Mouse (Mus musculus): Measurements from ENCODE around the gene Ano8.

The Ano8 gene

GRCm38 (mm10) chr8:71470146-71470912 is 15.4 kb downstream of the Ano8 start:
- DNase-seq, result no peak

- peak; percentile 81 for DNase-seq
Measured at GRCm38 (mm10) chr8:71469411-71469810, 16.4 kb downstream of the Ano8 start.

- peak; percentile 100 for DNase-seq
Measured at GRCm38 (mm10) chr8:71468916-71469315, 16.8 kb downstream of the Ano8 start, which contains the start of gene Dda1. Dda1 (plus strand) TSS chr8:71469199.

- no peak for DNase-seq
Measured at GRCm38 (mm10) chr8:71468001-71468400, 17.8 kb downstream of the Ano8 start.

GRCm38 (mm10) chr8:71467201-71467600 is 18.6 kb downstream of the Ano8 start:
- DNase-seq, result no peak

- DNase-seq, result no peak
Measured at GRCm38 (mm10) chr8:71466198-71466597, 19.6 kb downstream of the Ano8 start.

- no peak for DNase-seq
Measured at GRCm38 (mm10) chr8:71465733-71466132, 20.0 kb downstream of the Ano8 start.

GRCm38 (mm10) chr8:71464513-71465500 is 21.0 kb downstream of the Ano8 start, which contains the start of gene Mrpl34:
Mrpl34 (plus strand) TSS chr8:71464959.
- peak; percentile 98 for DNase-seq

GRCm38 (mm10) chr8:71463188-71464033 is 22.4 kb downstream of the Ano8 start, which contains the start of gene Abhd8:
Abhd8 (minus strand) TSS chr8:71463655.
- peak; percentile 98 for DNase-seq

- DNase-seq, result peak; percentile 60
Measured at GRCm38 (mm10) chr8:71462786-71463185, 23.0 kb downstream of the Ano8 start.

GRCm38 (mm10) chr8:71462191-71462590 is 23.6 kb downstream of the Ano8 start:
- no peak for DNase-seq

- DNase-seq, result no peak
Measured at GRCm38 (mm10) chr8:71461152-71461840, 24.5 kb downstream of the Ano8 start.

- no peak for DNase-seq
Measured at GRCm38 (mm10) chr8:71460716-71461115, 25.0 kb downstream of the Ano8 start.

- DNase-seq, result no peak
Measured at GRCm38 (mm10) chr8:71457659-71458270, 28.0 kb downstream of the Ano8 start.

- no peak for DNase-seq
Measured at GRCm38 (mm10) chr8:71456906-71457305, 28.9 kb downstream of the Ano8 start.

- no peak for DNase-seq
Measured at GRCm38 (mm10) chr8:71454668-71455067, 31.1 kb downstream of the Ano8 start.

GRCm38 (mm10) chr8:71452669-71453068 is 33.1 kb downstream of the Ano8 start:
- no peak for DNase-seq

GRCm38 (mm10) chr8:71451777-71452176 is 34.0 kb downstream of the Ano8 start:
- DNase-seq, result no peak

GRCm38 (mm10) chr8:71451337-71451736 is 34.4 kb downstream of the Ano8 start:
- no peak for DNase-seq

GRCm38 (mm10) chr8:71445096-71445495 is 40.7 kb downstream of the Ano8 start:
- no peak for DNase-seq

GRCm38 (mm10) chr8:71441404-71441803 is 44.4 kb downstream of the Ano8 start:
- peak; percentile 73 for DNase-seq

All from embryo, embryonic 11 days (tissue).